Mouse (Mus musculus): ENCODE measurements around the gene Dok1.

- TF ChIP-seq POLR2A (IDR thresholded peaks at IDR 0.05; ENCODE audit: low read depth, low read length) (no peak), CTCF (IDR thresholded peaks at IDR 0.05; ENCODE audit: extremely low read depth, insufficient read depth, insufficient read length, insufficient replicate concordance) (no peak)
Measured at GRCm38 (mm10) chr6:82993696-82994095, 39.6 kb downstream of the Dok1 start.
